Mouse (Mus musculus) CD4-positive, CD25-positive, alpha-beta regulatory T cell, adult 2 months (primary cell): ENCODE data around the gene Ceacam14.

ENCODE experiments used
- DNase-seq: peaks from one replicate; pipeline ENCODE4 v3.0.0-alpha.2; 2012; ENCODE audit warnings: low read depth, low spot score

Gene Ceacam14

GRCm38 (mm10) chr7:17812333-17812732 lies at the start of gene Ceacam14:
Gene Ceacam14, plus strand, starts transcription at chr7:17812633.
- DNase-seq, result no peak
